Mouse (Mus musculus) thymus, postnatal 36 days (tissue): ENCODE measurements at regions not wholly inside any gene's neighbourhood (a gene's known extent, or its start where the extent isn't known, plus 50 kb on each side); places are given as distances from the start of the nearest gene placed in this dataset.

Source experiments
- DNase-seq, 2 experiments: peaks; one replicate each; pipeline ENCODE4 v3.0.0; 2022; ENCODE audit warnings: mixed read lengths in 2 of 2

DNA sequence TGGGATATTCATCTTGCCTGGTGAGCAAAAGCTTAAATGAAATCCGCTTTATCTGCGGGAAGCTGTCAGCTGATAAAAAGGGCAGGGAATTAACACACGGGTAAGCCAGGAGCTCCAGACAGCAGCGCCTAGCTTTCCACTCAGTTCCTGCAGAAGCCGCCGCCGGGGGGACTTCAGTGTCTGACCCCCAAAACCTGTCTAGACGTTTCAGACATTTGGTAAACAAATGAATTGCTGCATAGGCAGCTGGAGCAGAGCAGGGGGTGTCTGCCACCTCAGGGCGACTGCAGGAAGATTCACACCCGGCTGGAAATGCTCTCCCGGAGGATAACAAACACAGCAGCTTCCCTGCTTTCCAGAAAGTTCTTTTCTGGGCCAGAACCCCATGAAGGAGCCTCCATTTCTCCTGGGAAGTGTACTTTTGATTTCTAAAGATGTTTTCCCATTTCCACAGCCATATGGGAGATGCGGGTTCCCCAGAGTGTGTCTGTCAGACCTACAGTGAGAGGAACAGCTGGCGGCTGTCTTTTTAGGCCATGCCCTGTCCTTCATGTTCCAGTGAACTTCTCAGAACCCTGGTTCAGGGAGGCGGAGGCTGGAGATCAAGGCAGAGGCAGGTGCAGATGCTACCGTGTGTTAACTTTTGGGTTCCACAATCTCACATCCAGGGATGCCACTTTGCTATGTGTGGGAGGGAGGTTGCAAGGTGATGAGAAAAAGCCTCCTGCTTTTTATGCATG lies 58.7 kb upstream of the Pmepa1 start:
- DNase-seq, result no peak

DNA sequence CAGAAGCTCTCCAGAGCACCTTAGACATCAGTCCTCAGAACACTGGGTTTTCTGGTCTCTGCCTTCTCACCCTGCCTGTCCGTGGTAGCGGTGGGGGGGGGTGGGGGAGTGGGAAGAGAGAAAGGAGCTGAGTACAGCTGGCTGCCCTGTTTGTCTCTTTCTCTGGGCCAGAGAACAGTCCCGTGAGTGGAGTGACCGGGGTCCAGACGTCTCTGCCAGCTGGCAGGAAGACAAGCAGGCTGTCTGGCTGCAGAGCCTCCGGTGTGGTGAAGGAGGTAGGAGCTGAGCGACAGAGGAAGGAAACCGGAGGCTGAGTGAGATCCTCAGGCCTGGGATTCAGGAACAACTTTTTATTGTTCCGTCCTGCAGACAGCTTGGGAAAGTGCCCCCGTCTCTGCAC lies 59.5 kb upstream of the Pmepa1 start:
- DNase-seq, result peak; percentile 34 to 48

- DNase-seq, result no peak
These were observed 61.3 kb upstream of the Pmepa1 start for GRCm38 (mm10) chr2:173337666-173338065.

DNA sequence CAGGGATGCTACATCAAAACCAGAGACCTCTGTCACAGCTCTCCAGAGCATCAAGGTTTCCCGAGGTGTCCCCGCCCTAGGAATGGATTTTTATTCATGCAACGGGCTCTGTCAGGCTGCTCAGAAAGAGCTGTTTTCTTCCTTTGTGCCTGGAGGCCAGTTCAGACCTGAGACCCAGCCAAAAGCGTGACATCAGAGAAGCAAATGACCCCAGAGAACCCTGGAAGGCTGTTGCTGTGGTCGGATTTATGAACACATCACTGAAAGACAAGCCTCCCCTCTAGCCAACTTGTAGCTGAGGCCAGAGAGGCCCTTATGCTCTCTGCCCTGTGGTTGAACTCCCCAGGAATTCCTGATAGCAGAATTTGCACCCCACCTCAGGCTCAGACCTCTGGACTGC lies 62.3 kb upstream of the Pmepa1 start:
- no peak for DNase-seq

GRCm38 (mm10) chr2:173339211-173339610 lies 62.9 kb upstream of the Pmepa1 start:
- no peak for DNase-seq

DNA sequence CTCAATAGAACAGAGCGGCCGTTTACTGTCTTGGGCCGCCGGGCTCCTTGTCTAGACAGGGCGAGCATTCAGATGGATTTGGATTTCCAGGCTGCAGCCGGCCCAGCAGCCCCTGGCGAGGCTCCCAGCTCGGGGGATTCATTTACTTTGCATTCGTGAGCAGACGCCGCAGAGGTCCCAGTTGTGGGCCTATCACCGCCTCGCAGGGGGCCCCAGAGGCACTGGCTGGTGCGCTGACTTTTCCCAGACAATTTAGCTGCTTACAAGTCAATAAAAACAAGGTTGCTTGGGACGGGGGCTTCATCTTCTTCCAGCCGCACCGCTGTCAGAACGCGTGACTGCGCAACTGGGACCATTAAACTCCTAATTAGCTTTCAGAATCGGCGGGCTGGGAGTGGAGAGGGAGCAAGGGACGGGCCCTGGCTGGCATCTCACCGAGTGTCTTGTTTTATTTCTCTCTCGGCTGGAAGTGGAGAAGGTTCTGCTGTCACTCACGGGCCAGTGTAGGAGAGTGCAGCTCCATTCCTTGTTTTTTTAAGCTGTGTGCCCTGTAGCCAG lies 63.8 kb upstream of the Pmepa1 start:
- no peak for DNase-seq

- no peak for DNase-seq
These were observed 66.4 kb upstream of the Pmepa1 start for GRCm38 (mm10) chr2:173342605-173343260.

DNA sequence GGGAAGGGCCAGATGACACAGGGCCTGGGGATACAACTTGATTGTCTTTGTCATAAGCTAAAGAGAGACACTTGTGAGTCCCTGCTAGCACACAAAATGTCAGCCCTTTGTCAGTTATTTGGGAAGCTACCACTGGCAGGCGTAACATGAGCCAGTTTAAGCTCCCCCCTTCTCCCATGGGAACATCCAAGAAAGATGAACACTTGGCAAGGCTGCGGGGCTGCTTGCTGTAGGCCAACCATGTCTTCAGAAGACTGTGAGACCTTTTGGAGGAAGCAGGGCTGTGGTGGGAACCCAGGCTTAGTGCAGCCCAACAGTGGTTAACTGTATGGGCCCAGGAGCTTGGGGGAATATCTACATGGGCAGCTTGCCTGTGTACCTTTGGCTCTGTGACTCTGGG lies 67.3 kb upstream of the Pmepa1 start:
- DNase-seq, result no peak

- DNase-seq, result no peak
These were observed 67.9 kb upstream of the Pmepa1 start for GRCm38 (mm10) chr2:173344221-173344620.

GRCm38 (mm10) chr2:173347341-173347740 lies 71.0 kb upstream of the Pmepa1 start:
- DNase-seq, result no peak

DNA sequence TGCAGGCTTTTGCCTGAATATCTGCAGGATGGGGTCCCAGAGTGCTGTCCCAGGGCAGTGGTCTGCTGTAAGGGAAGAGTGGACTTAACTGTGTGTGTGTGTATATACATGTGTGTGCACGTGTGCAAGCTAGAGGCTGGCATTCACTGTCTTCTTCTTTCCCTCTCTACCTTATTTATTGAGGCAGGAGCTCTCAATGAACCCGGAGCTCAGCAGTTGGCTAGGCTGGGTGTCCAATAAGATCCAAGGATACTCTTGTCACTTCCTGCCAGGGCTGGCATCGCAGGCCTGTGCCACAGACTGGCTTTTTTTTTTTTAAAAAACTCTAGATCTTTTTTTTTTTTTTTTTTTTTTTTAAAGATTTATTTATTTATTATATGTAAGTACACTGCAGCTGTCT lies 72.4 kb upstream of the Pmepa1 start:
- no peak for DNase-seq

DNA sequence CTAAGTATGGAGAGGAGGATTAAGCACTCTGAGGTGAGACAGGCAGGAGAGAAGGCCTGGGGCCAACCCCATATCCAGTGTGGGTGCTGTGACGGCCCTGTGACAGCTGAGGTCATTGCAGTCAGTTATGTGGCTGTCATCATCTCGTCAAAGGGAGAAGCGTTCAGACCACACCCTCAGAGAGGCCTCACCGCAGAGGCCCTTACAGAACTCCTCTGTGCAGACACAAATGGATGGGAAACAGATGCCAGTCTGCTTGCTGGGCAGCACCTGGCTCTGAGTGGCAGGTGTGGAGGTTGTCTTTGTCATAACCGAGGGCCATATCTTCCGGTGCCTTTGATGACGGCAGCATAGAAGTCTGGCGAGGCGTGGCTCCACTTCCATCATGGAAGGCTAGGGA lies 73.2 kb upstream of the Pmepa1 start:
- peak; percentile 54 to 79 for DNase-seq

DNA sequence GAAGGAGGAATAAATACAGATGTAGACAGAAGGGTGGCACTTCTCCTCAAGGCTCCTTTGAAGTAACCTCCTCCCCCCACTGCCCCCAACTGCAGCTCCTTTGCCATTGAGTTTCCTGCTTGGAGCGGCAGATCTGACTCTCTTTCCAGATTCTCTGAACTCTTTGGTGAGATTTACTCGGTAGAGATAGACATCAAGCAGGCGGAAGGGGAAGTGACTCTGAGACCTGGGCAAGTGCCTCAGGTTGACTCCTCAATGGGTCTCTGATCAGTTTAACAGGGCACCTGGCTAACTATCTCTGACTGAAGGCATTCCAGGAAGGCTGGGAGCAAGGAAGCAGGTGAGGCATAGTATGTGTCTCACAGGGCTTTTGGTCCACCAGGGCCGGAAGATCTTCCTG lies 73.6 kb upstream of the Pmepa1 start:
- peak in 1 of 2 experiments; percentile 38 for DNase-seq

- no peak for DNase-seq
These were observed 74.1 kb upstream of the Pmepa1 start for GRCm38 (mm10) chr2:173350405-173350804.

DNA sequence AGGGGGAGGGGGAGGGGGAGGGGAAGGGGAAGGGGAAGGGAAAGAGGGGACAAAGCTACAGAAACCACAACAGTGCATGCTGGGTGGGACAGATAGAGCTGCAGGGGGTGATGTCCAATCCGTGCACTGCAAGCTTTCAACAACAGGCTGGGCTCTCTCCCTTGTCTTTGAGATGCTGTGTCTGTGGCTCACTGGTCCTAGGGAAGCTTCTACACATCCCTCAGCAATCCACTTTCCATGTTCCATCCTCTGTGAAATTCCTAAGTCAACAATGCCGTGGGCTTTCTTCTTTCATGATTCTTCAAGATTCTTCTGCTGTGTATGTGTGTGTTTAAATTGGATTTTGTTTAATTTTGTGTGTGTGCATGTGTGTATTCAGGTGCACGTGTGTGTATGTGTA lies 74.5 kb upstream of the Pmepa1 start:
- no peak for DNase-seq

DNA sequence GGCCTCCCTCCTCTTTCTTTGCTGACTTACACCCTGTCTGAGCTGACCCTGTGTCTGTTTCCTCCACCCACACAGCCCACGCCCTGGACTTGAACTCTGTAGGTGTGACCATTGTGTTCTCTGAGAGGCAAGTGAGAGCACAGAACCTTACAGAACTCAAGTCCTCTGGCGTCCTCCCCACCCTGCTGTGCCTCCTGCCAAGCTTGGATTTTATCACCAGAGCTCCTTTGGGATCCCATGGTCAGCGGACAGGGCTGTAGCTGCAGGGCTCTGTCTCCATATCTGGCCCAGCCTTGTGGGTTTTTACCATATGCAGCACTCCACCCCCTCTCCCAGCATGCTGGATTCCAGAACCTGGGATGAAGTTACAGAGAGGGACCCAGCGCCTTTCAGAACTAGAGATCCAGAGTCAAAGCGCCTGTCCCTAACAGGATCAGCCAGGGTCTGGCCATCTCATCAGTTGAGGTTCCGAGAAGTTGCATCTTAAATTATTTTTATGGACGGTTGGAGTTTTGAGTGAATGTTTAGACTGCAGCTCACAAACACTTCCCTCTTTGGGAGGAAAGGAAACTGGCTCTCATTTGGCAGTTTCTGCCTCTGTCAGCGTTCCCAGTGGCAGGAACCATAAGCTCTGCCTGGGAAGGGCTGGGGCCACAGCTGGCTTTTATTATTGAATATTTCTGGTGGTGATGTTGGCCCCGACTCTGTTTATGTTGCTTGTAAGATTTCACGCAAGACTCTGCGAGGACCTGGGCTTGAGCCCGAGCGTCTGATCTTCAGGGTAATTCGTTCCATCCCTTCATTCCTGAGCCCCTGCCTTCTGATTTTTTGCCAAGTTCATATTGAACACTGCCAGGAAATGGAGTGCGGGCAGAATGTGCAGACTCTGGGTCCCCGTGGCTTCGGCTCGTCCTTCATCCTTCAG lies 75.8 kb upstream of the Pmepa1 start:
- no peak for DNase-seq

DNA sequence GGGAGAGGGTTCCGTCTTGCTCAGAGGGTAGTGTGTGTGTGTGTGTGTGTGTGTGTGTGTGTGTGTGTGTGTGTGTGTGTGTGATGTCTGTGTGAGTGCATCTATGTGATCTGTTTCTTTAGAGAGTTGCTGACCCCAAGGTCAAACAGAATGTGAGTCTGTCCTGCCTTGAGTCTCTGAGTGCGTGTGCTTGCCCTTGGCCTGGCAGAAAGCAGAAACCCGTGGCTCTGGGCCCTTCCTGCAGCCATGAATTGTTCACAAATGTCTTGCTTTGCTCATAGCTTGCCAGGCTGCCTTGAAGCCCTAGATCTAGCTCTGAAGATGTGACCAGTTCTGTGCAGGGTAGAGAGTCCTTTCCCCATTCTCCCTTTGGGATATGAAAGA lies 76.4 kb upstream of the Pmepa1 start:
- no peak for DNase-seq

DNA sequence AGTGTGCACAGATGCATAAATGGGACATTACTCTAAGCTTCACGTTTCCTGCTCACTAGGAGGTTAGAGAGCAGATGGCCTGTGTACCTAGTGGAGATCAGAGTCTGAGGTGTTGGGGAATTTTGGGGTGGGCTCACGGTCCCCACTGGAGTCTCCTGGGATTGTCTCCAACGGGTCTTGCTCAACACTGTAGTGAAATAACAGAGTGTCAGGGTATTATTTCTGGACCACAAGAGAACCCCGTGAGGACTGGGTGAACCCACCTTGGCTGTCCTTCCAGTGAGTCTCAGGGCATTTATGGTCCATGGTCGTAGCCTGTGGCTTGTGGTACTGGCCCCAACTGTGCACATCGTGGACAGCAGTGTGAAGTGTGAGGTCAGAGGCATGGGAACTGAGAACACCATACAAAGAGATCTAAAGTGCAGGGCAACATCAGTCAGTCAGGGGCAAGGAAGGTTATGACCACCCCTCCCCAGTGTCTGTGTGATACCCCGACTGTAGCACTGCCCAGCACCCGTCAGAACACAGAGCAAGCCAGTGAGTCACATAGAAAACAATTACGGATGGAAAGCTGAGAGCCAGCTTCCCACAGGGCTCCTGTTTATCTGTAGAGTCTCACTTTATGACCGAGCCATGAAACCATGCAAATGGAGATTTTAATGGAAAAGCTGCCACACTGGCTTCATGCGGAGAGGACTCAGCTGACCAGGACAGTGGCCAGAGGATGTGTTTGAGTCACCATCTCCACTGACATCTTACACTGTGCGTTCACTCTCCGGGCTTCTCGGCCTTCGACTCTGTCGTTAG lies 77.3 kb upstream of the Pmepa1 start:
- no peak for DNase-seq

- no peak for DNase-seq
These were observed 80.5 kb upstream of the Pmepa1 start for GRCm38 (mm10) chr2:173356786-173357185.

DNA sequence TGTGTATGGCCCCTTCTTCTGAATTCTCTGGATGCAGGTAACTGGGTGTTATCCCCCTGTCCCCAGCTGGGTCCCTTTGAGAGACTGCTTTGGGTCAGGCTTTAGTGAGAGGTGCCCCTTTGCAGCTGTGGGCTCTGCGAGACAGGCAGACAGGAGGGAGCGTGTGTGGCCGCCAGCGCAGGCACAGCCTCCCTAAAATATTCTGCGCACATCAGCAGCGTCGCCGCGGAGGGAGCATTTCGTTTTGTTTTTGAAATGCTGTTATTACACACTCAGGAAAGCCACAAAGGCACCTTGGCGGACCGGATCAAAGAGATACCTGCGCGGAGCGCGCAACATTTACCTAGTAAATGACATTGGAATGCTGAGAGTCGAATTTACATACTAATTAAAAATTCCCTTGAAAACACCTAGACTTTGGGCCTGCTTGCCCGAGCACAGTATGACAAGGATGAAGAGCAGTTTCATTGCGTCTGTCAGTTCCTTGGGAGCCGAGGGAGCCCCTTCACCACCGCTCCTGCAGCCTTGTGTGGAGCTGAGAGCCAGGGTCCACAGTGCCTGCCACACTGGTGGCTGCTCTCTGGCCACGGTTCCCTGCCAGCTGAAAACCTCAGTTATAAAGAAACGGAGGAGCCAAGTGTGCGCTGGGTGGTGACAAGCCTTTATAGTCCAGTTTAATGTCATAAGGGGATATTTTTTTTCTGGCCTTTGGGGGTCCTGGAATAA lies 89.3 kb upstream of the Pmepa1 start:
- DNase-seq, result no peak

DNA sequence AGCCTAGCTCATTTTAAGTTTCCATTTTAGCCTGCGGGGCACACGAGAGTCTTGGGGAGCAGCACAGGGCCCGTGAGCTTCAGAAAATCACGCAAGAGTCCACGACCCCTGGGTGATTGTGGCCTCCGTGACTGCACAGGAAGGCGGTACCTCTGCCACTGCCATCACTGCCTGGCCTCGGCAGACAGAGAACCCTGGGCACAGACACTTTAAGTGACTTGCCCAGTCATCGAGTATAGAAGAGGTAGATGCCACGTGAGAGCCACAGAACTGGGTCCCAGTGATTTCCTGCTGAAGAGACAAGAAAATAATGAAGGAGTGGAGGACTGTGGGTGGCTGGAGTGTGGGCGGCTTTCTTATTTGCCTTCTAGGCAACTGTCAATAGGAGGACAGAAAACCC lies 90.4 kb upstream of the Pmepa1 start:
- no peak for DNase-seq

- DNase-seq, result no peak
These were observed 92.6 kb upstream of the Pmepa1 start for GRCm38 (mm10) chr2:173368899-173369298.
